Mouse (Mus musculus) CH12.LX (cell line): ENCODE data around the gene Mgll.

ENCODE experiments used
- CTCF ChIP-seq, 2 experiments: IDR thresholded peaks in 1 of 2; conservative IDR thresholded peaks in 1 of 2; 2 replicates each; pipeline ENCODE4 v1.5.1; 2011 to 2012; ENCODE audit warnings: low read depth in 2 of 2, low read length in 2 of 2, improper control_type of control experiment in 1 of 2, inconsistent platforms in 1 of 2, mild to moderate bottlenecking in 1 of 2, moderate library complexity in 1 of 2
- ETS1 ChIP-seq: conservative IDR thresholded peaks from 2 replicates; pipeline ENCODE4 v1.6.1; 2012; ENCODE audit warnings: low read depth, mild to moderate bottlenecking, inconsistent platforms, low read length, improper control_type of control experiment, moderate library complexity
- POLR2A ChIP-seq: IDR thresholded peaks from 2 replicates; pipeline ENCODE4 v1.6.1; 2011; ENCODE audit warnings: low read depth, mild to moderate bottlenecking, improper control_type of control experiment, low read length
- USF1 ChIP-seq: IDR thresholded peaks from 2 replicates; pipeline ENCODE4 v1.6.1; 2014; ENCODE audit warnings: low read depth, mild to moderate bottlenecking, inconsistent platforms, low read length, improper control_type of control experiment

DNA sequence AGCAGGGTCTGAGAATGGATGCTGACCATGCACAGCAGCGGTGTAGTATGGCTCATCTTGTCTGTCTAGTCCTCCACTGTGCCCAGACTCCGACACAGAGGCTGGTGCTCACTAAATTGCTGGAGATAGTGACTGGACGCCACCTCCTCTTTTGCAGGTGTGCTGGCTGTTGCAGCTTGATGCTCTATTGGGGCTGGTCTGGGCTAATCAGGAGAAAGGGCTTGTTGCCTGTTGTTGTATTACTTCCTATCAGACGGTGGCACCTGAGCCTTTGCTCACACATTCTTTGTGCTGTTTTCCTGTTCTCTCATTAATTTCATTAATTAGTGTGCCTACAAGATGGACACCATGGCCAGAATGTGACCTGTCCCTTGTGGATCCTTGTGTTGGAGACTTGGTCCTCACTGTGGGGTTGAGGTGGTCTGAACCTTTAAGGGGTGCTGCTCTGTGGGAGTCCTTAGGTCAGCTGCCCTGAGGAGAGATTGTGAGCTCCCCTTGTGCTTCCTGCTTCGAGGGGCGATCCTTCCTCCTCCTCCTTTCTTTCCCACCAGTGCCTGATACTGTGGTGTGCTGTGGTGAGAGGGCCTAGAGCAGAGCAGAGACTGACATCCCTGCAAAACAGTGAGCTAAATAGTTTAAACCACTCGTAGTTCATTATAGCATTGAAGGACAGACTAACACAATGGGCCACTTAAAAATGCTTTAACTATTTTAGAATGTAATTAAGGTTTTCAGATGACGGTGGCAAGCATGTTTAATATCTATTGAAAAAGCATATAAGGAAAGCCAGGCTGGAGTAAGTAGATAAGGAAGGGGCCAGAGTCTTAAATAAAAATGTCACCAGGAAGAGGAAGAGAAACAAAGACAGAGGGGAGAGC is 15.6 kb upstream of the Mgll start:
- TF ChIP-seq USF1: no peak
- TF ChIP-seq CTCF (conservative IDR thresholded peaks at IDR 0.05 in 1 of 2, IDR thresholded peaks at IDR 0.05 in 1 of 2; ENCODE audit: low read depth in 2 of 2, low read length in 2 of 2): no peak
- no peak for TF ChIP-seq ETS1
- no peak for TF ChIP-seq POLR2A
